Mouse (Mus musculus): ENCODE measurements around the gene Mdn1. TPM values are rescaled to one million over a fixed set of nuclear protein-coding genes. Genes with fewer than 3 reads are reported as not detected.

Gene Mdn1
- polyA plus RNA-seq, 1 experiment from 2014 or later: 12.5 TPM

GRCm38 (mm10) chr4:32682471-32682870 is 25.6 kb downstream of the Mdn1 start:
- H3K9me3 ChIP-seq: no peaks in the 10 kb centered on the region
- H3K4me1 ChIP-seq: peaks cover 11% of the 10 kb centered on the region
- 42% methylated on average over 4 of the region's 4 CpGs for WGBS
- H3K4me3 ChIP-seq: no peak overlapping the region
- no peak overlapping the region for H3K9ac ChIP-seq
- H3K27me3 ChIP-seq: no peaks in the 10 kb centered on the region
- no peak for ATAC-seq (ENCODE audit: borderline replicate concordance, extremely low read depth, low FRiP score, low TSS enrichment)
- peak overlapping the region; percentile 15; the same call in 1 of the 2 replicates for H3K27ac ChIP-seq
- H3K36me3 ChIP-seq: peaks cover 46% of the 10 kb centered on the region
- no peak overlapping the region for H3K4me2 ChIP-seq

- H3K9me3 ChIP-seq: no peaks in the 10 kb centered on the region
- peaks cover 46% of the 10 kb centered on the region for H3K36me3 ChIP-seq
- peak; percentile 82; the same call in 1 of the 2 replicates for ATAC-seq (ENCODE audit: borderline replicate concordance, extremely low read depth, low FRiP score, low TSS enrichment)
- no peak overlapping the region for H3K4me3 ChIP-seq
- H3K4me1 ChIP-seq: peaks cover 11% of the 10 kb centered on the region
- 0 out of 2 replicates have a peak overlapping the region, but pooled peaks have one; percentile 15 for H3K27ac ChIP-seq
- H3K4me2 ChIP-seq: no peak overlapping the region
- H3K27me3 ChIP-seq: no peaks in the 10 kb centered on the region
- H3K9ac ChIP-seq: no peak overlapping the region
- 40% methylated on average over 6 of the region's 6 CpGs for whole genome bisulfite sequencing
Measured at GRCm38 (mm10) chr4:32683061-32683582, 26.2 kb downstream of the Mdn1 start.

GRCm38 (mm10) chr4:32717733-32718132 is 60.8 kb downstream of the Mdn1 start:
- 87% methylated on average over 1 of the region's 1 CpGs for WGBS
- ATAC-seq (ENCODE audit: borderline replicate concordance, extremely low read depth, low FRiP score, low TSS enrichment): no peak
- Histone ChIP-seq H3K36me3 (peaks cover 52% of the 10 kb centered on the region), H3K4me3 (no peak overlapping the region), H3K4me2 (no peak overlapping the region), H3K9ac (no peak overlapping the region), H3K4me1 (no peaks in the 10 kb centered on the region), H3K27me3 (no peaks in the 10 kb centered on the region), H3K9me3 (no peaks in the 10 kb centered on the region), H3K27ac (no peak overlapping the region)

GRCm38 (mm10) chr4:32745394-32745793 is 88.5 kb downstream of the Mdn1 start:
- H3K36me3 ChIP-seq: peaks cover 85% of the 10 kb centered on the region

GRCm38 (mm10) chr4:32748396-32748795 is 91.5 kb downstream of the Mdn1 start:
- Histone ChIP-seq H3K27me3 (no peaks in the 10 kb centered on the region), H3K4me3 (no peak overlapping the region), H3K27ac (no peak overlapping the region), H3K9ac (no peak overlapping the region), H3K9me3 (no peaks in the 10 kb centered on the region), H3K4me2 (no peak overlapping the region), H3K36me3 (peaks cover 75% of the 10 kb centered on the region), H3K4me1 (no peaks in the 10 kb centered on the region)
- 95% methylated on average over 7 of the region's 7 CpGs for WGBS
- ATAC-seq (ENCODE audit: borderline replicate concordance, extremely low read depth, low FRiP score, low TSS enrichment): no peak

More at GRCm38 (mm10) chr4:32745394-32745793, 88.5 kb downstream of the Mdn1 start:
- no peak for ATAC-seq (ENCODE audit: borderline replicate concordance, extremely low read depth, low FRiP score, low TSS enrichment)
- Histone ChIP-seq H3K4me1 (no peaks in the 10 kb centered on the region), H3K9me3 (no peaks in the 10 kb centered on the region), H3K27ac (no peak overlapping the region), H3K4me3 (no peak overlapping the region), H3K4me2 (no peak overlapping the region), H3K27me3 (no peaks in the 10 kb centered on the region), H3K9ac (no peak overlapping the region)
- WGBS: 87% methylated on average over 6 of the region's 6 CpGs

GRCm38 (mm10) chr4:32750711-32751110 is 93.8 kb downstream of the Mdn1 start:
- ATAC-seq (ENCODE audit: borderline replicate concordance, extremely low read depth, low FRiP score, low TSS enrichment): no peak
- no peak overlapping the region for H3K27ac ChIP-seq
- no peak overlapping the region for H3K9ac ChIP-seq
- WGBS: 85% methylated on average over 1 of the region's 1 CpGs
- H3K27me3 ChIP-seq: no peaks in the 10 kb centered on the region
- no peaks in the 10 kb centered on the region for H3K4me1 ChIP-seq
- H3K4me3 ChIP-seq: no peak overlapping the region
- H3K4me2 ChIP-seq: no peak overlapping the region
- no peaks in the 10 kb centered on the region for H3K9me3 ChIP-seq
- peaks cover 58% of the 10 kb centered on the region for H3K36me3 ChIP-seq

- no peak for ATAC-seq (ENCODE audit: borderline replicate concordance, extremely low read depth, low FRiP score, low TSS enrichment)
- H3K9me3 ChIP-seq: no peaks in the 10 kb centered on the region
- no peaks in the 10 kb centered on the region for H3K4me1 ChIP-seq
- H3K36me3 ChIP-seq: peaks cover 52% of the 10 kb centered on the region
- 81% methylated on average over 2 of the region's 2 CpGs for WGBS
- no peak overlapping the region for H3K4me3 ChIP-seq
- no peak overlapping the region for H3K4me2 ChIP-seq
- no peaks in the 10 kb centered on the region for H3K27me3 ChIP-seq
- no peak overlapping the region for H3K27ac ChIP-seq
- no peak overlapping the region for H3K9ac ChIP-seq
Measured at GRCm38 (mm10) chr4:32757430-32757829, 100.5 kb downstream of the Mdn1 start.

GRCm38 (mm10) chr4:32767471-32767870 is 110.6 kb downstream of the Mdn1 start:
- Histone ChIP-seq H3K9me3 (no peaks in the 10 kb centered on the region), H3K27ac (no peak overlapping the region), H3K27me3 (no peaks in the 10 kb centered on the region), H3K4me3 (no peak overlapping the region), H3K9ac (no peak overlapping the region), H3K36me3 (peaks cover 55% of the 10 kb centered on the region), H3K4me2 (no peak overlapping the region), H3K4me1 (no peaks in the 10 kb centered on the region)
- 74% methylated on average over 7 of the region's 7 CpGs for WGBS
- no peak for ATAC-seq (ENCODE audit: borderline replicate concordance, extremely low read depth, low FRiP score, low TSS enrichment)

- WGBS: 93% methylated on average over 10 of the region's 10 CpGs
- Histone ChIP-seq H3K9ac (no peak overlapping the region), H3K27ac (no peak overlapping the region), H3K4me1 (no peaks in the 10 kb centered on the region), H3K36me3 (peaks cover 55% of the 10 kb centered on the region), H3K27me3 (no peaks in the 10 kb centered on the region), H3K4me3 (no peak overlapping the region), H3K9me3 (no peaks in the 10 kb centered on the region), H3K4me2 (no peak overlapping the region)
- ATAC-seq (ENCODE audit: borderline replicate concordance, extremely low read depth, low FRiP score, low TSS enrichment): no peak
Measured at GRCm38 (mm10) chr4:32768046-32768445, 111.1 kb downstream of the Mdn1 start.

GRCm38 (mm10) chr4:32770284-32770810 is 113.4 kb downstream of the Mdn1 start:
- H3K4me1 ChIP-seq: no peaks in the 10 kb centered on the region
- no peak overlapping the region for H3K9ac ChIP-seq
- no peak for ATAC-seq (ENCODE audit: borderline replicate concordance, extremely low read depth, low FRiP score, low TSS enrichment)
- no peak overlapping the region for H3K27ac ChIP-seq
- H3K4me3 ChIP-seq: no peak overlapping the region
- whole genome bisulfite sequencing: 94% methylated on average over 7 of the region's 7 CpGs
- no peak overlapping the region for H3K4me2 ChIP-seq
- H3K9me3 ChIP-seq: no peaks in the 10 kb centered on the region
- H3K36me3 ChIP-seq: peaks cover 60% of the 10 kb centered on the region
- H3K27me3 ChIP-seq: no peaks in the 10 kb centered on the region

- no peak for ATAC-seq (ENCODE audit: borderline replicate concordance, extremely low read depth, low FRiP score, low TSS enrichment)
- H3K9me3 ChIP-seq: no peaks in the 10 kb centered on the region
- no peaks in the 10 kb centered on the region for H3K27me3 ChIP-seq
- 95% methylated on average over 4 of the region's 4 CpGs for WGBS
- no peak overlapping the region for H3K4me3 ChIP-seq
- H3K4me2 ChIP-seq: no peak overlapping the region
- no peak overlapping the region for H3K27ac ChIP-seq
- peaks cover 12% of the 10 kb centered on the region; the same call in 1 of the 2 replicates for H3K36me3 ChIP-seq
- H3K4me1 ChIP-seq: no peaks in the 10 kb centered on the region
- no peak overlapping the region for H3K9ac ChIP-seq
Measured at GRCm38 (mm10) chr4:32779996-32780395, 123.1 kb downstream of the Mdn1 start.

GRCm38 (mm10) chr4:32787110-32787509 is 130.2 kb downstream of the Mdn1 start:
- no peaks in the 10 kb centered on the region for H3K27me3 ChIP-seq
- no peak overlapping the region for H3K4me3 ChIP-seq
- WGBS: 85% methylated on average over 1 of the region's 1 CpGs
- no peaks in the 10 kb centered on the region for H3K9me3 ChIP-seq
- ATAC-seq (ENCODE audit: borderline replicate concordance, extremely low read depth, low FRiP score, low TSS enrichment): no peak
- no peaks in the 10 kb centered on the region for H3K4me1 ChIP-seq
- no peak overlapping the region for H3K9ac ChIP-seq
- H3K27ac ChIP-seq: no peak overlapping the region
- no peak overlapping the region for H3K4me2 ChIP-seq
- no peaks in the 10 kb centered on the region for H3K36me3 ChIP-seq

All from lung, embryonic 15.5 days (tissue).